Mouse (Mus musculus): Measurements from ENCODE around the gene Atp5b.

DNA sequence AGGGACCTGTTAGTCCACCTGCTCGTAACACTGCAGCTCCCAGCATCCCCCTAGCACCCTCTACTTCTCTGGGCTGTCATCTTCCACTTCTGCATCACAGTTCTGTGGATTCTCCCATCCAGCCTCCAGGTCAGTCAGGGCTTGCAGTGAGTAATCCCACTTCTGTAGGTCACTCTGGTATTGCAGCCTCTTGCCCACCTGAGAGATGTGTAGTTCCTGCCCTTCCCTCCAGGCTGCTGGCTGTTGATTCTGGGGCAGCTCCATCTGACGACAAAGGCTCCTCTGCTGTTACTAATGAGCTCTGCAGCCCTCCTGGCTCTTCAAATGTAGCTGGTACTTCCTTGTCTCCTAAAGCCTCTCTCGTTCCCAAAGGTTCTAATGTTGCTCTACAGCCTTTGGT, 43.2 kb upstream of the Atp5b start:
- no peak for TF ChIP-seq POLR2A (IDR thresholded peaks at IDR 0.05; ENCODE audit: borderline replicate concordance, low read depth, low read length)
- no peak for TF ChIP-seq CTCF (IDR thresholded peaks at IDR 0.05; ENCODE audit: low read depth, low read length)

Measured in bone marrow macrophage, adult 2 months (primary cell).